Mouse (Mus musculus): ENCODE results near the gene Ube2g2.
A peak's percentile ranks its signal among the peaks of the same experiment; 100 is the strongest.

DNA sequence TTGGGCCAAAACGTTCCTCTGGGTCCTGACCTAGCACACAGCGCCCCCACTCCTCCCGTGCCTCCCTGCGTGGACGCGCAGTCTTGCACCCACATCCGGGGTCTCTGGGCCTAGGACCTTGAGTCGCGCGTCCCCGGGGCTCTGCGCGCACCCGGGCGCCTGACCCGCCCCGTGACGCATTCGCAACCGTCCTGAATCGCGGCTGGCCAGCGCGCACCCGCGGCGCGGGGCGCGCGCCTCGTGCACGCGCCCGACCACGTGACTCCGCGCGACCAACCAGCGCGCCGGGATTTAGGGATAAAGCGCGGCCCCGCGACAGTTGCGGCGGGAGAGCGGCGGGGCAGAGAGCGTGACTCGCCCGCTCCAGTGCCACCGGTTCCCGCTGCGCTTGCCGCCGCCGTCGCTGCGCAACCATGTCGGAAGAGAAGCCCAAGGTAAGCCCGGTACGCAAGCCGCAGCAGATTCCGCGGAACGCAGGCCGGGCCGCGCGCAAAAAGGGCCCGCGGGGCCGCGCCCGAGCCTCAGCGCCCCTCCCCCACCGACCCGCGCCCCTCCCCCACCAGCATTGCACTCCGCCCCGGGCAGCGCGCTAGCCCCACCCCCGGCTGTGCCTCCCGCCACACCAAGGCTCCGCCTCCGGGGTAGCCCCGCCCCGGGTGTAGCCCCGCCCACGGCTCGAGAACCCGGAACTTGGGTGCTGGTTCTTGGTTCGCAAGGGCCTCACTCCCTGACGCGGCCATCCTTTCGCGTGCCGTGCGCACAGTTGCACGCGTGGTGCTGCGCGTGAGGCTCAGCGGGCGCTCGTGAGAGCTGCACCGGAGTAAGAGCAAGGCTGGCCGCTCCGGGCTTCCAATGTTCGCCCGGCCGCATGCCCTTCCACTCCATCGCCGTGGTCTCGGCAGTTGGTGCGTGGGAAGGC lies 15.9 kb upstream of the Ube2g2 start, which contains the start of the genes Sumo3 and Gm49325:
- TF ChIP-seq CTCF (IDR thresholded peaks at IDR 0.05; ENCODE audit: insufficient read depth, low read length) (no peak), POLR2A (IDR thresholded peaks at IDR 0.05; ENCODE audit: borderline replicate concordance, extremely low read depth, low read depth, low read length) (peak; percentile 92; the same call in 1 of the 2 replicates)
